Mouse (Mus musculus) ES-Bruce4 (cell line): ENCODE measurements around the gene Schip1. TPM values are rescaled to one million over a fixed set of nuclear protein-coding genes. Genes with fewer than 3 reads are reported as not detected.

Experiments used
- H3K27ac ChIP-seq: 2 replicates; pipeline ENCODE4 v1.5.1; 2012; ENCODE audit warnings: low read length, inconsistent platforms; ENCODE audit not compliant: insufficient read depth
- H3K27me3 ChIP-seq: 2 replicates; pipeline ENCODE4 v1.6.1; 2012; ENCODE audit warnings: mild to moderate bottlenecking, low read length, inconsistent platforms; ENCODE audit not compliant: control insufficient read depth, poor library complexity, insufficient read depth, severe bottlenecking
- H3K36me3 ChIP-seq: 2 replicates; pipeline ENCODE4 v1.6.1; 2012; ENCODE audit warnings: inconsistent platforms, mild to moderate bottlenecking, low read length, moderate library complexity; ENCODE audit not compliant: control insufficient read depth, poor library complexity, insufficient read depth, severe bottlenecking
- H3K4me1 ChIP-seq: one replicate; pipeline ENCODE4 v1.8.1; 2011; ENCODE audit warnings: low read length; ENCODE audit not compliant: control insufficient read depth, insufficient read depth
- H3K4me3 ChIP-seq: 2 replicates; pipeline ENCODE4 v1.5.1; 2011; ENCODE audit warnings: low read depth, mild to moderate bottlenecking, low read length
- H3K9ac ChIP-seq: 2 replicates; pipeline ENCODE4 v1.6.1; 2012; ENCODE audit warnings: low read depth, mild to moderate bottlenecking, inconsistent platforms; ENCODE audit not compliant: poor library complexity, severe bottlenecking
- H3K9me3 ChIP-seq: replicated peaks from 2 replicates; pipeline ENCODE4 v1.6.1; 2012; ENCODE audit warnings: mild to moderate bottlenecking, low read length, inconsistent platforms; ENCODE audit not compliant: control insufficient read depth, poor library complexity, insufficient read depth, severe bottlenecking
- CTCF ChIP-seq: IDR thresholded peaks from one replicate; pipeline ENCODE4 v1.8.1; 2011; ENCODE audit warnings: low read depth, low read length
- EP300 ChIP-seq: IDR thresholded peaks from 2 replicates; pipeline ENCODE4 v1.6.1; 2011; ENCODE audit warnings: low read depth, low read length; ENCODE audit not compliant: insufficient read depth
- POLR2A ChIP-seq: IDR thresholded peaks from one replicate; pipeline ENCODE4 v1.8.1; 2011; ENCODE audit warnings: low read length; ENCODE audit not compliant: insufficient read depth
- polyA plus RNA-seq: library from polyadenylated mRNA; stranded (reverse); fragments of >200 nt; gene quantifications from 2 replicates; pipeline ENCODE4 v1.2.4, GENCODE M21; 2011; ENCODE audit warnings: low read depth; ENCODE audit not compliant: missing spikeins, insufficient read depth, insufficient read length

Gene Schip1
- polyA plus RNA-seq, 1 experiment: 85.2 TPM

GRCm38 (mm10) chr3:68624471-68624870 is 559.9 kb downstream of the Schip1 start:
- Histone ChIP-seq H3K4me1 (no peaks in the 10 kb centered on the region), H3K27ac (no peak overlapping the region), H3K9me3 (no peaks in the 10 kb centered on the region; the same call in 1 of the 2 replicates), H3K36me3 (peaks cover 20% of the 10 kb centered on the region), H3K4me3 (no peak overlapping the region), H3K27me3 (no peaks in the 10 kb centered on the region), H3K9ac (no peak overlapping the region)
- no peak for TF ChIP-seq EP300
- no peak for TF ChIP-seq CTCF
- no peak for TF ChIP-seq POLR2A

- H3K4me1 ChIP-seq: no peaks in the 10 kb centered on the region
- no peak overlapping the region for H3K27ac ChIP-seq
- H3K36me3 ChIP-seq: peaks cover 10% of the 10 kb centered on the region; the same call in 1 of the 2 replicates
- no peaks in the 10 kb centered on the region for H3K9me3 ChIP-seq
- no peak overlapping the region for H3K4me3 ChIP-seq
- no peaks in the 10 kb centered on the region for H3K27me3 ChIP-seq
- H3K9ac ChIP-seq: no peak overlapping the region
- no peak for TF ChIP-seq EP300
- TF ChIP-seq POLR2A: no peak
- no peak for TF ChIP-seq CTCF
Measured at GRCm38 (mm10) chr3:68630261-68630660, 565.7 kb downstream of the Schip1 start.

GRCm38 (mm10) chr3:68630821-68631220 is 566.2 kb downstream of the Schip1 start:
- TF ChIP-seq EP300 (no peak), POLR2A (no peak), CTCF (no peak)
- no peaks in the 10 kb centered on the region for H3K9me3 ChIP-seq
- H3K36me3 ChIP-seq: peaks cover 10% of the 10 kb centered on the region; the same call in 1 of the 2 replicates
- no peaks in the 10 kb centered on the region for H3K4me1 ChIP-seq
- no peak overlapping the region for H3K27ac ChIP-seq
- H3K4me3 ChIP-seq: no peak overlapping the region
- H3K27me3 ChIP-seq: no peaks in the 10 kb centered on the region
- no peak overlapping the region for H3K9ac ChIP-seq

GRCm38 (mm10) chr3:68632714-68633113 is 568.1 kb downstream of the Schip1 start:
- TF ChIP-seq CTCF (no peak), POLR2A (no peak), EP300 (no peak)
- no peak overlapping the region for H3K27ac ChIP-seq

GRCm38 (mm10) chr3:68633577-68633976 is 569.0 kb downstream of the Schip1 start:
- no peak overlapping the region for H3K4me3 ChIP-seq
- no peak for TF ChIP-seq CTCF
- TF ChIP-seq EP300: no peak
- TF ChIP-seq POLR2A: no peak
- H3K27me3 ChIP-seq: no peaks in the 10 kb centered on the region
- H3K4me1 ChIP-seq: no peaks in the 10 kb centered on the region
- no peaks in the 10 kb centered on the region for H3K36me3 ChIP-seq
- no peak overlapping the region for H3K9ac ChIP-seq
- no peaks in the 10 kb centered on the region for H3K9me3 ChIP-seq
- no peak overlapping the region for H3K27ac ChIP-seq

More at GRCm38 (mm10) chr3:68632714-68633113, 568.1 kb downstream of the Schip1 start:
- no peaks in the 10 kb centered on the region for H3K4me1 ChIP-seq
- no peaks in the 10 kb centered on the region for H3K9me3 ChIP-seq
- H3K9ac ChIP-seq: no peak overlapping the region
- no peaks in the 10 kb centered on the region for H3K27me3 ChIP-seq
- no peak overlapping the region for H3K4me3 ChIP-seq
- H3K36me3 ChIP-seq: no peaks in the 10 kb centered on the region

GRCm38 (mm10) chr3:68637960-68638359 is 573.4 kb downstream of the Schip1 start:
- Histone ChIP-seq H3K4me3 (no peak overlapping the region), H3K4me1 (no peaks in the 10 kb centered on the region), H3K9me3 (no peaks in the 10 kb centered on the region), H3K27ac (no peak overlapping the region), H3K36me3 (no peaks in the 10 kb centered on the region), H3K9ac (no peak overlapping the region), H3K27me3 (no peaks in the 10 kb centered on the region)
- no peak for TF ChIP-seq EP300
- TF ChIP-seq POLR2A: no peak
- TF ChIP-seq CTCF: no peak
